Mouse (Mus musculus) layer of hippocampus, adult 8-10 months (tissue): ENCODE data around the gene Ciz1. TPM values are rescaled to one million over a fixed set of nuclear protein-coding genes. Genes with fewer than 3 reads are reported as not detected.

Experiments used
- DNase-seq, 2 experiments: peaks; one replicate each; pipeline ENCODE4 v3.0.0; 2022; ENCODE audit warnings: low spot score in 2 of 2
- microRNA-seq, 2 experiments: library from miRNA; unstranded; fragments of <30 nt; microRNA quantifications; one replicate each; pipeline ENCODE4 v1.2.0; 2022
- total RNA-seq, 4 experiments: library from RNA; stranded (reverse); gene quantifications; 2 replicates each; pipeline ENCODE4 v1.2.4; 2022

Gene Ciz1
- total RNA-seq, 4 experiments from 2014 or later, result 82.9 to 103 (median 90.5) TPM

DNA sequence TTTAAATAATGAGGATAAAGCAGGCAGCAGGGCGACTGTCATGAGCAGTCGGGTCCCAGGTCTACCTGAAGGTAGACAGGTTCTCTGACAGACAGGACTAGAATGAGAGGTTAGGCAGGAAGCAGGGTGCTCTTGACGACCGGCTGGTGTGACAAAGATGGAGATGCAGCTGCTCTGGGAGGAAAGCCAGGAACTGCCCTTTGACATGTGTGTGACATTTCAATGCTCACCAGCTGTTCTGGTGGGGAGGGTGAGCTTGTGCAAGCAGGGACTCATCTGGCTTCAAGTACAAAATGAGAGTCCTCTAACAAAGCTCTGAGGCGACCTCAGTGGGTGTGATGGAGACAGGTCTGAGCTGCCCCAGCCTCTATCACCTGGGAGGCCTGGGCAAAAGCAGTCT, 61.8 kb downstream of the Ciz1 start:
- DNase-seq, result no peak

- no peak for DNase-seq
These were observed 63.7 kb downstream of the Ciz1 start for GRCm38 (mm10) chr2:32415801-32416200.

DNA sequence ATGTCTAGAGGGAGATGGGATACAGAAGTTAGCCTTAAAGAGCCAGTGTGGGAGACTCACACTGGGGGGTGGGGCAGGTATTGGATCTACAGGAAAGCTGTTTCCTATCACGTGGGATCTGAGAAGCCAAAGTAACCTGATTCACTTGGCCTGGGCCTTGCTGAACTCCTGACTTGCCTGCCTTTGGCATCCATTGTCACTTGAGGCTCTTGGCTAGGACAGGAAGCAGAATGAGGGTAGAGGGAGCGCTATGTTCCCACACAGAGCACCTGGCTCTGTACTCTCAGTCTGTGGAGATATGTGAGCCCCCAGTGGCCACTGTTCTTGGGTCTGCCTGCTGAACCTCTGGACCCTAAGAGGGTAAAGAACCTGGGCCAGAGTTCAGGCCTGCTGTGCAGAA, 64.4 kb downstream of the Ciz1 start:
- DNase-seq, result no peak

DNA sequence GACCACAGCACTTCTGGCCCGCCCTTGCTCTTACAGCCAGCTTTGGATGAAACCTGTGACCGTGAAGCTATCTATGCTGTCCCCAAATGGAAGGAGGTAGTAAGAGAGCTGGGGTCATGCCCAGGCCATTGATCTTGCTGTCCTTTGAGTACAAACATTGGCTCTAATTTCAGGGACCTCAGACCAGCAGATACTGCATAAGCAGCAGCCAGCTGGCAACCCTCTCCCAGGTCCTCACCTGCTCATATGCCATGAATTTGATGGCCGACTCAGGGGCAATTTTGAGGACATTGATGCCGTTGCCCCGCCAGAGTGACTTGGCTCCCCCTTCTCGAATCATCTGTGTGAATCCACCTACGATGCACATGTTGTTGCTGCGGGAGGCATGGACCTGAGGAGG, 65.4 kb downstream of the Ciz1 start:
- DNase-seq, result no peak

DNA sequence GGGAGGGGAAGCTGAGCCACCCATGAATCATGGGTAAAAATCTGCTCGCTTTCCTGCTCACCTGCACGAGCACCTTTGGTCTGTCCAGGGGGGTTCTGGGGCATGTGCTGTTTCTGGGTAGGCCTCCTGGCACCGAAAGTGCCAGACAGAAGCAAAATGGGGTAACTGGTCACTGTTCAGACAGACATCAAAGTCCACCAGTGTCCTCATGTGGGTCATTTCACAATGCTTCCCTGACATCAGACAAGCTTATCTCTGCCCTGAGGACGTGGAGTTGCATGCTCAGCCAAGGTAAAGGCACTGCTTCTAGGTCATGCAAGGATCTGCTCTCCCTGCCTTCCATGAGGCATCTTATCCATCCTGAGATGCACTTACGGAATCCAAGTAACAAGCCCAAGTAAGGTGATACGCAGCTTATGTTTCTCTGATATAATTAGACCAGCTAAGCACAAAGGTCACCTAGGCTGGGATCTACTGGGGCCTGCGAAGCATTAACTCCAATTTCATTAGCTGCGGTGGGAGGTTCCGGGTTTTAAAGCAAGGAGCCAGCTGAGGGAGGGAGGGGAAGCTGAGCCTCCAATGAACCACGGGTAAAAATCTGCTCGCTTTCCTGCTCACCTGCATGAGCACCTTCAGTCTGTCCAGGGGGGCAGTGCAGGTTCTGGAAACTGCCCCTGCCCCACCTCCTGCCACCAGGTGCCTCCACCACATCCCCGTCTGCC, 66.5 kb downstream of the Ciz1 start:
- DNase-seq, result no peak

GRCm38 (mm10) chr2:32419359-32419758, 67.2 kb downstream of the Ciz1 start:
- no peak for DNase-seq

GRCm38 (mm10) chr2:32420066-32420608, 68.0 kb downstream of the Ciz1 start:
- no peak for DNase-seq

DNA sequence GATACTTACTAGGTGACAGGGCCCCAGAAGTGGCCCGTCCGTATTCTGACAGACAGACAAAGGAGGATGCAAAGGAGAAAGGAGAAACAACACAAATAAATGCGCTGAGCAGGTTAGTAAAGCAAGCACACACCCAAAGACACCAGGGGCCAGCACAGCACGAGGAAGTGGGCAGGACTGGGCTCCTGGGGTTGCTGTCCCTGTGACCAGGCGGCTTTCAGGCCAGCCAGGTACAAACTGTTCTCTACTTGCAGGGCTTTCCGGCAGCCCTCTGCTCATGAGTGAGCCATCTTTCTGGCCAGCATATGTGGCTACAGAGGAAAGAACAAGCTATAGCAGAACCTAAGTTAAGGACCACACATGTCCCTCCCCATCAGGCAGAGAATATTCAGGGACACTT, 68.5 kb downstream of the Ciz1 start:
- DNase-seq, result no peak

- no peak for DNase-seq
These were observed 69.7 kb downstream of the Ciz1 start for GRCm38 (mm10) chr2:32421851-32422251.

DNA sequence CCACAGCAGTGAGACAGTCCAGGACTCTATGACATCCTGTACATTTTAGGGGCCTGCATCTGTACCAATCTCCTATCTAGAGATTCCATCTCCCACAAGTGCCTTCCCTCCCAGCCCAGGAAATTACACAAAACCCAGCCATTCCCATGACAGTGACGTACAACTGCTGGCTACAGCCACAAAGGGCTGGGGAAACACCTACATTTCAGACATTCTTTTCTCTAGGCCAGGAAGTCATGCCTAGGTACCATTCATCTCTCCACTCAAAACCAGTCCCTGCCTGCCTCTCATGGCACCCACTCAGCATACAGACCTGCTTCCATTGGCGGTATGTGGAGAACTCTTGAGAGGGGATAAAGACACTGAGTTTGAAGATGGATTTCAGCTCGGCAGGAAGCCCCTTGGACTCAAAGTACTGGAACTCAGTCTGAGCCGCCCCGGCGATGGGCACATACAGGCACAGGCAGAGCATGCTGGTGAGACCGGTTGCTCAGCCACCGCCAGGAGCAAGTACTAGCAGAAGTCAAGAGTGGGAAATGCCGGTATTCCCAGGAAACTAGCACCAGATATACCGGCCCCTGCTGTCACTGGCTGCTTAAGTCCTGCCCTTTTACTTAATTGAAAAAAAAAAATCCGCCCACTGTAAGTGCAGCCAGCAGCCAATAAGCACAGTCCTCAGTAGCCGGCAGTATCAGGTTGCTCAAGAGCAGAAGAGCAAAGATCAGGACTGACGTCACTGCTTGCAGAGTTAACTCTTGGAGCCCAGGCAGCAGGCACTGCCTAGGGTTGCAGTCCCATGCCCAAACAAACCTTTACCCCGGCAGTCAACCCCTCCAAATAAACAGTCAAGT, 71.6 kb downstream of the Ciz1 start:
- DNase-seq, result no peak

DNA sequence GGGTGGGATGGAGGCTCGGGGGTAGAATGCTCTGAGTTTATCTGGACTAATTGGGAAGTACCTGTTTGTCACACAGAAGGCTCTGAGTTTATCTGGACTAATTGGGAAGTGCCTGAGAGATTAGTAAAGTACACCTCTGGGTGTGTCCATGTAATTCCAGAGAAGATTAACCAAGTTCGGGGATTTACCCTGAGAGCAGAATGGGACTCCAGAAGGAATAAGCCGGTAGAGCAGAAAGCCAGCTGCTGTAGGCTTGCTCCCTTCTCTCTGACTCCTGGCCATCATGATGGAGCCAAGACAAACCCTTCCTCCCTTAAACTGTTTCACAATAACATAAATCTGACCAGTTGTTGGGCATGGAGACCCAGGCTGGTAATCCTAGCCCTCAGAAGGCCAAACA, 72.7 kb downstream of the Ciz1 start:
- no peak for DNase-seq

GRCm38 (mm10) chr2:32425568-32425967, 73.4 kb downstream of the Ciz1 start:
- no peak for DNase-seq

GRCm38 (mm10) chr2:32426141-32426540, 74.0 kb downstream of the Ciz1 start:
- DNase-seq, result no peak

- DNase-seq, result no peak
These were observed 75.6 kb downstream of the Ciz1 start for GRCm38 (mm10) chr2:32427720-32428119.

- DNase-seq, result peak; percentile 62 to 73
These were observed 76.2 kb downstream of the Ciz1 start for GRCm38 (mm10) chr2:32428262-32428722.

DNA sequence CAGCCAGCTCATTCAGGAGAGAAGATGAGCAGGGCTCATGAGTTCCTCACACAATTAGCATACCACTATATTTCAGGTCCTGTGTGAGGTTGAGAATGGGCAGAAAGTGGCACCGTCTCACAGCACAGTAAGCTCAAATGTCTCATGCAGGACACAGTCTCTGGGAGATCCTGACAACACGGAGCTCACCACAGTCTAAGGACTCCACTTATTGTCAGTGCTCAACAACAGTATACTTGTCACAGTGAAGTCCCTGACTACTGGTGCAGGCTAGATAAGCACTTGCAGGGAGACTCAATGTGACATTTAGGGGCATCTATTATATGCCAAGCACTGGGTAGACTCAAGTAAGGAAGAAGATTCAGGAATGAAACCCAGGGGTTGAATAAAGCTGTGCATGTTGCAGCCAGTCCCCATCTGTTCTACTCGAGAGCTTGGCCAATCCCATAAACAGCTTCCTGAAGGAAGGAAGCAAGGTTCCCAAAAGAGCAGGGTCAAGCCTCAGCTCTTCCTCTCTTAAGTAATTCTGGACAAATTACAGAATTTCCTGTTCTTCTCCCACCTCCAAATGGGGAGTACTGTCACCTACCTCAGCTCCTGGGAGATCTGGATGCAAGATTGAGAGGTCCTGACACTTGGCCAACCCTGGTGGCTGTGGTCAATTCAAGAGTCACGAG, 77.2 kb downstream of the Ciz1 start:
- DNase-seq, result no peak

Small RNAs within 50 kb of the gene (microRNA-seq; reads per million reads assigned to microRNA genes)
- 0 to 1.6 reads per million in 2 experiments for gene Gm23363
- gene Mir199b, result 0.51 to 0.64 reads per million in 2 experiments

Other genes starting within 250 kb of the Ciz1 start
- gene Prrc2b, start 201.2 kb upstream of the Ciz1 start, total RNA-seq, result 100 to 1,000 TPM; 266 to 288 (median 278) TPM
- gene Pomt1, start 115.7 kb upstream of the Ciz1 start, total RNA-seq, result 10 to 100 TPM; 21.4 to 31.1 (median 26.2) TPM
- 10 to 100 TPM; 48.6 to 60.0 (median 54.5) TPM for gene Uck1, start 92.2 kb upstream of the Ciz1 start, total RNA-seq
- 10 to 100 TPM; 88.0 to 97.6 (median 92.3) TPM for gene Golga2, start 64.9 kb upstream of the Ciz1 start, total RNA-seq
- gene Swi5, start 64.3 kb upstream of the Ciz1 start, total RNA-seq, result 100 to 1,000 TPM; 192 to 208 (median 196) TPM
- 1,000 to 10,000 TPM; 1,146 to 1,253 (median 1,200) TPM for gene Dnm1, start 1.0 kb downstream of the Ciz1 start, total RNA-seq
- gene 1110008P14Rik, start 29.6 kb downstream of the Ciz1 start, total RNA-seq, result 100 to 1,000 TPM; 144 to 174 (median 164) TPM
- 1 to 10 TPM in 2 of 4 experiments, under 1 TPM in 1, not detected in 1; 0.35 to 2.8 (median 2.0) TPM for gene Lcn2, start 35.9 kb downstream of the Ciz1 start, total RNA-seq
- gene Ptges2, start 43.6 kb downstream of the Ciz1 start, total RNA-seq, result 10 to 100 TPM; 36.5 to 40.0 (median 38.2) TPM
- gene Naif1, start 98.1 kb downstream of the Ciz1 start, total RNA-seq, result 1 to 10 TPM; 3.2 to 4.7 (median 4.2) TPM
- gene Slc25a25, start 99.1 kb downstream of the Ciz1 start, total RNA-seq, result 10 to 100 TPM; 55.0 to 60.7 (median 55.9) TPM
- 10 to 100 TPM; 69.9 to 81.1 (median 75.7) TPM for gene Fam102a, start 183.0 kb downstream of the Ciz1 start, total RNA-seq
- 10 to 100 TPM; 73.1 to 87.1 (median 74.8) TPM for gene Dpm2, start 218.5 kb downstream of the Ciz1 start, total RNA-seq
- 1 to 10 TPM; 4.0 to 5.2 (median 4.5) TPM for gene Pip5kl1, start 222.5 kb downstream of the Ciz1 start, total RNA-seq
- gene 9430097D07Rik, start 223.4 kb downstream of the Ciz1 start, total RNA-seq, result under 1 TPM; 0.23 to 0.74 (median 0.40) TPM
- gene St6galnac4, start 234.8 kb downstream of the Ciz1 start, total RNA-seq, result 10 to 100 TPM; 36.1 to 48.6 (median 40.3) TPM
- 100 to 1,000 TPM; 110 to 144 (median 116) TPM for gene St6galnac6, start 247.4 kb downstream of the Ciz1 start, total RNA-seq